ENCODE assay signal across 9 mouse cellular contexts in genomic region chr13:30085446-30085845, GRCm38 (mm10). TPM values are rescaled to one million over a fixed set of nuclear protein-coding genes. Genes with fewer than 3 reads are reported as not detected.
DNase-seq lines count a peak whose midpoint lies in the region; ATAC-seq lines count a peak whose summit lies in the region.
"Had no signal": no experiment of that assay in that cellular context is flagged by ENCODE, and none has a peak within 500 bp of the region (broad histone marks: within the 10 kb centered on the region; RNA-seq: fewer than 3 reads in every experiment).

No protein-coding gene starts in this region.

- H3K36me3 ChIP-seq in heart, embryonic 16.5 days (ENCODE audit: control insufficient read depth, insufficient read depth) = no peaks in the 10 kb centered on the region
- H3K36me3 ChIP-seq in liver, embryonic 12.5 days = no peaks in the 10 kb centered on the region
- H3K36me3 ChIP-seq: embryonic facial prominence, embryonic 15.5 days had no signal

- peak overlapping the region; percentile 26; the same call in 1 of the 2 replicates for H3K9ac ChIP-seq in heart, embryonic 16.5 days (ENCODE audit: low read length)
- no peak overlapping the region for H3K9ac ChIP-seq in liver, embryonic 12.5 days
- H3K9ac ChIP-seq: embryonic facial prominence, embryonic 15.5 days had no signal

- WGBS in heart, embryonic 16.5 days = 50% methylated on average over 4 of the region's 4 CpGs
- WGBS in liver, embryonic 12.5 days (ENCODE audit: insufficient replicate concordance) = 42% methylated on average over 4 of the region's 4 CpGs

- H3K4me2 ChIP-seq in heart, embryonic 16.5 days (ENCODE audit: low read depth, low read length) = peak overlapping the region; percentile 29; the same call in 1 of the 2 replicates
- H3K4me2 ChIP-seq in liver, embryonic 12.5 days = peak overlapping the region; percentile 63
- H3K4me2 ChIP-seq: embryonic facial prominence, embryonic 15.5 days had no signal

- no peak overlapping the region for H3K4me3 ChIP-seq in heart, embryonic 16.5 days (ENCODE audit: low read length)
- no peak overlapping the region for H3K4me3 ChIP-seq in liver, embryonic 12.5 days
- H3K4me3 ChIP-seq: embryonic facial prominence, embryonic 15.5 days had no signal

- DNase-seq in heart, adult 18-20 months = no peak
- peak; percentile 6 to 13 for DNase-seq in B cell, adult 2 months
- DNase-seq in c-Kit-positive CD71-positive TER-119-positive erythroid progenitor cells, embryonic 14.5 days (ENCODE audit: low spot score) = peak; percentile 23
- no peak for DNase-seq in adrenal gland, postnatal 14 days
- DNase-seq in kidney, postnatal 14 days = no peak
- no peak for DNase-seq in left cerebral cortex, postnatal 4 days

- peaks cover 4% of the 10 kb centered on the region for H3K9me3 ChIP-seq in heart, embryonic 16.5 days (replicated peaks; ENCODE audit: control insufficient read depth, low read length)
- no peaks in the 10 kb centered on the region for H3K9me3 ChIP-seq in liver, embryonic 12.5 days (replicated peaks)
- H3K9me3 ChIP-seq: embryonic facial prominence, embryonic 15.5 days had no signal

- H3K27ac ChIP-seq in heart, embryonic 16.5 days (ENCODE audit: low read length) = no peak overlapping the region
- H3K27ac ChIP-seq in liver, embryonic 12.5 days = no peak overlapping the region
- H3K27ac ChIP-seq: embryonic facial prominence, embryonic 15.5 days had no signal

- H3K4me1 ChIP-seq in heart, embryonic 16.5 days (ENCODE audit: control insufficient read depth, insufficient read depth, low read length) = peaks cover 8% of the 10 kb centered on the region; the same call in 1 of the 2 replicates
- peaks cover 26% of the 10 kb centered on the region for H3K4me1 ChIP-seq in liver, embryonic 12.5 days

- no peaks in the 10 kb centered on the region for H3K27me3 ChIP-seq in heart, embryonic 16.5 days (ENCODE audit: control insufficient read depth, insufficient read depth, low read length)
- no peaks in the 10 kb centered on the region for H3K27me3 ChIP-seq in liver, embryonic 12.5 days (replicated peaks)
- H3K27me3 ChIP-seq: embryonic facial prominence, embryonic 15.5 days had no signal

- no peak for ATAC-seq in heart, embryonic 16.5 days (replicated peaks; ENCODE audit: extremely low read depth, insufficient read depth, low FRiP score)
- no peak for ATAC-seq in liver, embryonic 12.5 days

- intact Hi-C loops in left cerebral cortex, postnatal 4 days (cut with DNase I) = loop anchor here (10.0 kb wide), 1 partner anchor 101 kb away; the partner anchor contains the start of gene E2f3

RNA-seq across cellular contexts. Expression of gene Mboat1, which starts 50.8 kb away (rescaled TPM):
- polyA plus RNA-seq in heart, embryonic 16.5 days (2015; fragmentation: Nextera tagmentation; extraction: Ambion mirVana) = 4.0 and 4.1 TPM in 2 replicates
- 1 to 10 TPM in 1 of 2 experiments, under 1 TPM in 1; 0.79 to 1.6 TPM for total RNA-seq in heart, adult 18-20 months (2021)
- polyA plus RNA-seq in liver, embryonic 12.5 days (2016; fragmentation: Nextera tagmentation; extraction: Ambion mirVana) = 2.6 TPM in 2 replicates
- 3.5 and 5.1 TPM in 2 replicates for total RNA-seq in adrenal gland, postnatal 14 days (2021)
- 1 to 10 TPM; 3.4 TPM for total RNA-seq in left cerebral cortex, postnatal 4 days (2021)

Comparison
In these comparisons a context has a peak if more than half of its experiments do, and no peak if none do; other contexts are left out.
1. DNase-seq: peak in B cell, adult 2 months (2 of 2) and c-Kit-positive CD71-positive TER-119-positive erythroid progenitor cells, embryonic 14.5 days (single experiment); none in heart, adult 18-20 months (0 of 2), adrenal gland, postnatal 14 days (single experiment), kidney, postnatal 14 days (single experiment) and left cerebral cortex, postnatal 4 days (single experiment).